Mouse (Mus musculus) stomach, embryonic 14.5 days (tissue): ENCODE data around the gene Large2. TPM values are rescaled to one million over a fixed set of nuclear protein-coding genes. Genes with fewer than 3 reads are reported as not detected.
A peak's percentile ranks its signal among the peaks of the same experiment; 100 is the strongest.

Experiments used
- ATAC-seq: fragments of 200-750 bp; cut with Nextera tagmentation; 2 replicates; pipeline ENCODE4 v1.8.0; 2017; ENCODE audit warnings: low read depth, moderate TSS enrichment; ENCODE audit not compliant: insufficient number of reproducible peaks, insufficient read depth, low FRiP score
- H3K27ac ChIP-seq: fragments of 300-500 bp; sonication (generic); 2 replicates; pipeline ENCODE4 v1.5.1; 2014; ENCODE audit warnings: mild to moderate bottlenecking, low read length, moderate library complexity, mixed read lengths
- H3K27me3 ChIP-seq: fragments of 300-500 bp; sonication (generic); 2 replicates; pipeline ENCODE4 v1.6.1; 2014; ENCODE audit warnings: low read length, control low read depth, mixed read lengths; ENCODE audit not compliant: control insufficient read depth, insufficient read depth
- H3K36me3 ChIP-seq: fragments of 300-500 bp; sonication (generic); 2 replicates; pipeline ENCODE4 v1.6.1; 2014; ENCODE audit warnings: mild to moderate bottlenecking, control low read depth, low read length, moderate library complexity, mixed read lengths; ENCODE audit not compliant: control insufficient read depth, insufficient read depth
- H3K4me1 ChIP-seq: fragments of 300-500 bp; sonication (generic); 2 replicates; pipeline ENCODE4 v1.6.1; 2014; ENCODE audit warnings: low read length, control low read depth, mixed read lengths; ENCODE audit not compliant: control insufficient read depth, insufficient read depth
- H3K4me2 ChIP-seq: fragments of 300-500 bp; sonication (generic); replicated peaks from 2 replicates; pipeline ENCODE4 v1.6.1; 2014; ENCODE audit warnings: low read depth, low read length, control low read depth
- H3K4me3 ChIP-seq: fragments of 300-500 bp; sonication (generic); 2 replicates; pipeline ENCODE4 v1.5.1; 2014; ENCODE audit warnings: low read depth, low read length, control low read depth
- H3K9ac ChIP-seq: fragments of 300-500 bp; sonication (generic); replicated peaks from 2 replicates; pipeline ENCODE4 v1.6.1; 2014; ENCODE audit warnings: low read depth, mild to moderate bottlenecking, control low read depth, low read length, moderate library complexity, mixed read lengths
- H3K9me3 ChIP-seq: fragments of 300-500 bp; sonication (generic); 2 replicates; pipeline ENCODE4 v1.6.1; 2016; ENCODE audit warnings: low read depth, low read length, control low read depth; ENCODE audit not compliant: control insufficient read depth
- WGBS: fragments of 180-500 bp; shearing (Covaris S2); extraction: QIAGEN DNeasy Blood & Tissue Kit; methylation state at CpG from one replicate; pipeline ENCODE4 v1.1.7; 2014; 5-methylcytosine and 5-hydroxymethylcytosine counted together
- polyA plus RNA-seq: library from polyadenylated mRNA; unstranded; fragments of >200 nt; fragmentation: Nextera tagmentation; extraction: Ambion mirVana; gene quantifications from 2 replicates; pipeline ENCODE4 v1.2.1, GENCODE M21; 2014

Gene Large2
- polyA plus RNA-seq, 1 experiment from 2014 or later = 14.8 TPM

GRCm38 (mm10) chr2:92370821-92371805, 3.6 kb downstream of the Large2 start:
- WGBS = 2% methylated on average over 45 of the region's 45 CpGs
- peak overlapping the region; percentile 54 for H3K4me2 ChIP-seq
- H3K27ac ChIP-seq = peak overlapping the region; percentile 82
- no peaks in the 10 kb centered on the region for H3K9me3 ChIP-seq
- peak overlapping the region; percentile 15; the same call in 1 of the 2 replicates for H3K9ac ChIP-seq
- peaks cover 28% of the 10 kb centered on the region for H3K4me1 ChIP-seq
- peak overlapping the region; percentile 34 for H3K4me3 ChIP-seq
- ATAC-seq = peak; percentile 59
- H3K27me3 ChIP-seq = no peaks in the 10 kb centered on the region
- no peaks in the 10 kb centered on the region for H3K36me3 ChIP-seq

- Histone ChIP-seq H3K27me3 (no peaks in the 10 kb centered on the region), H3K36me3 (no peaks in the 10 kb centered on the region), H3K4me2 (peak overlapping the region; percentile 54), H3K9ac (peak overlapping the region; percentile 15; the same call in 1 of the 2 replicates), H3K27ac (no peak overlapping the region), H3K4me3 (peak overlapping the region; percentile 34), H3K4me1 (peaks cover 23% of the 10 kb centered on the region), H3K9me3 (no peaks in the 10 kb centered on the region)
- no peak for ATAC-seq
- 8% methylated on average over 19 of the region's 19 CpGs for WGBS
Measured at GRCm38 (mm10) chr2:92370375-92370774, 4.3 kb downstream of the Large2 start.

GRCm38 (mm10) chr2:92367383-92368029, 7.2 kb downstream of the Large2 start:
- 25% methylated on average over 20 of the region's 20 CpGs for WGBS
- ATAC-seq = no peak
- Histone ChIP-seq H3K36me3 (peaks cover 3% of the 10 kb centered on the region; the same call in 1 of the 2 replicates), H3K9me3 (no peaks in the 10 kb centered on the region), H3K4me2 (no peak overlapping the region), H3K27me3 (no peaks in the 10 kb centered on the region), H3K27ac (no peak overlapping the region), H3K4me3 (no peak overlapping the region), H3K4me1 (peaks cover 17% of the 10 kb centered on the region), H3K9ac (no peak overlapping the region)

GRCm38 (mm10) chr2:92365568-92365967, 9.1 kb downstream of the Large2 start:
- no peak for ATAC-seq
- H3K36me3 ChIP-seq = peaks cover 6% of the 10 kb centered on the region; the same call in 1 of the 2 replicates
- H3K4me3 ChIP-seq = no peak overlapping the region
- 91% methylated on average over 10 of the region's 10 CpGs for WGBS
- no peak overlapping the region for H3K27ac ChIP-seq
- no peaks in the 10 kb centered on the region for H3K27me3 ChIP-seq
- H3K9ac ChIP-seq = no peak overlapping the region
- H3K4me1 ChIP-seq = no peaks in the 10 kb centered on the region; the same call in 1 of the 2 replicates
- no peaks in the 10 kb centered on the region for H3K9me3 ChIP-seq
- no peak overlapping the region for H3K4me2 ChIP-seq

GRCm38 (mm10) chr2:92364086-92364485, 10.6 kb downstream of the Large2 start:
- no peak for ATAC-seq
- Histone ChIP-seq H3K9ac (no peak overlapping the region), H3K4me2 (no peak overlapping the region), H3K27me3 (no peaks in the 10 kb centered on the region), H3K4me1 (no peaks in the 10 kb centered on the region), H3K4me3 (no peak overlapping the region), H3K27ac (no peak overlapping the region), H3K9me3 (no peaks in the 10 kb centered on the region), H3K36me3 (peaks cover 15% of the 10 kb centered on the region)
- 84% methylated on average over 4 of the region's 4 CpGs for WGBS

- Histone ChIP-seq H3K4me3 (no peak overlapping the region), H3K9me3 (no peaks in the 10 kb centered on the region), H3K9ac (no peak overlapping the region), H3K4me1 (no peaks in the 10 kb centered on the region), H3K27ac (no peak overlapping the region), H3K27me3 (no peaks in the 10 kb centered on the region), H3K36me3 (peaks cover 25% of the 10 kb centered on the region), H3K4me2 (no peak overlapping the region)
- 90% methylated on average over 6 of the region's 6 CpGs for whole genome bisulfite sequencing
- no peak for ATAC-seq
Measured at GRCm38 (mm10) chr2:92362571-92363228, 12.0 kb downstream of the Large2 start.

GRCm38 (mm10) chr2:92361795-92362194, 12.9 kb downstream of the Large2 start:
- WGBS = 87% methylated on average over 8 of the region's 8 CpGs
- Histone ChIP-seq H3K27ac (no peak overlapping the region), H3K9me3 (no peaks in the 10 kb centered on the region), H3K36me3 (peaks cover 33% of the 10 kb centered on the region), H3K9ac (no peak overlapping the region), H3K27me3 (no peaks in the 10 kb centered on the region), H3K4me1 (no peaks in the 10 kb centered on the region), H3K4me3 (no peak overlapping the region), H3K4me2 (no peak overlapping the region)
- ATAC-seq = no peak

- Histone ChIP-seq H3K9ac (no peak overlapping the region), H3K36me3 (peaks cover 34% of the 10 kb centered on the region), H3K27ac (no peak overlapping the region), H3K9me3 (no peaks in the 10 kb centered on the region), H3K4me3 (no peak overlapping the region), H3K4me1 (no peaks in the 10 kb centered on the region), H3K4me2 (no peak overlapping the region), H3K27me3 (no peaks in the 10 kb centered on the region)
- WGBS = 20% methylated on average over 12 of the region's 12 CpGs
- no peak for ATAC-seq
Measured at GRCm38 (mm10) chr2:92360893-92361292, 13.8 kb downstream of the Large2 start.
